Mouse (Mus musculus) E14TG2a.4 (cell line): ENCODE measurements around the gene Dctn2.
A peak's percentile ranks its signal among the peaks of the same experiment; 100 is the strongest.

Source experiments
- H3K27me3 ChIP-seq: 2 replicates; pipeline ENCODE4 v1.6.1; 2014; ENCODE audit warnings: low read length, control low read depth; ENCODE audit not compliant: insufficient read depth
- H3K36me3 ChIP-seq: 2 replicates; pipeline ENCODE4 v1.6.1; 2014; ENCODE audit warnings: low read length, control low read depth; ENCODE audit not compliant: insufficient read depth
- H3K4me1 ChIP-seq: replicated peaks from 2 replicates; pipeline ENCODE4 v1.6.1; 2014; ENCODE audit warnings: low read depth, low read length, control low read depth
- H3K4me3 ChIP-seq: replicated peaks from 2 replicates; pipeline ENCODE4 v1.5.1; 2014; ENCODE audit warnings: mild to moderate bottlenecking, low read length
- H3K9me3 ChIP-seq: 2 replicates; pipeline ENCODE4 v1.6.1; 2014; ENCODE audit warnings: low read length, control low read depth
- CTCF ChIP-seq: conservative IDR thresholded peaks from 2 replicates; pipeline ENCODE4 v1.5.1; 2014; ENCODE audit warnings: low read length
- NANOG ChIP-seq: IDR thresholded peaks from 2 replicates; pipeline ENCODE4 v1.6.1; 2014; ENCODE audit warnings: borderline replicate concordance, low read length, mixed read lengths
- POU5F1 ChIP-seq: IDR thresholded peaks from 2 replicates; pipeline ENCODE4 v1.6.1; 2014; ENCODE audit warnings: low read length, borderline replicate concordance

Dctn2 gene

DNA sequence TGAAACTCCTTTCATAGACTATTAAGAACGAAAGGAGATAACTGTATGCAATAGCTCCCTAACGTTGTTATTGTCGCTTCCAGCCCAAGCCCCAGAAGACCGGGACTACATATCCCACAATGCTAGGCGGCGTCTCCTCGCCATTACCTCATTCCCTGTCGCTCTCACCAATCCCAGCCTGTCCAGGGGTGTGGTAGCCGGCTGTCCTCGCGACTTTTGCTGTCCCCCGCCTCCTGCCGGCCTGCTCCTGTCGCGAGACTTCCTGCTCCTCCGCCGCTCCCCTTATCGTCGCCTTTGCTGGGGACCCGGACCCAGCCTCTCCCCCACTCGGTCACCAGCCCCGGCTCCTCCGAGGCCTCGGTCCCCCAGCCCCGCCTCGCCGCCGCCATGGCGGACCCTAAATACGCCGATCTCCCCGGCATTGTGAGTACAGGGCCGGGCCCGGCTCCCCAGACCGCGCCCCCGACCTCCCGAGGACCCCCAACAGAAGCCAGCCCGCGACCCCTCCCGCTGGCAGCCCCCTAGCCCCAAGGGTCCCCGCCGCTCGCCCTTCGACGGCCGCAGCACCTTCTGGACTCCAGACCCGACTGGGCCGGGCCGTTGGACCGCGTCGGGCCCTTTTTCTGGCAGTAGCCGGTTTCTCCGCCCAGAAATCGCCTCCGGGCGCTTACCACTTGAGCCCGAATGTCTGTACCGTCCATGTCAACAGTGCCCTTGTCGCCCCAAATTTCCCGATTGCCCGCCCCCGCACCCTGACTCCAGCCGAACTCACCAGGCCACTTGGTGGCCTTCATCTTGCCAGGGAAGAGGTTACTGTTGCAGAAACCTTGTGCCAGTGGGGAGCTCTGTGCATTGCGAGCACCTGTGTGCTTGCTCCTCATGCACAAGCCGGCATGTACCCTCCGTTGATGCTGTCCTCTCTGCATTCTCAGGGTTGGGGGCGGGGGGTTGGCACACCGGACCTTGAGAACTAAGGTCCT lies at the start of gene Dctn2:
Gene Dctn2 (plus strand): TSS at position 257 of the 980 bp plus-strand sequence.
- TF ChIP-seq POU5F1 (no peak), CTCF (no peak), NANOG (no peak)
- Histone ChIP-seq H3K27me3 (no peaks in the 10 kb centered on the region), H3K36me3 (peaks cover 44% of the 10 kb centered on the region), H3K4me3 (peak within 1 kb of the TSS; percentile 99), H3K4me1 (peaks cover 92% of the 10 kb centered on the region), H3K9me3 (no peaks in the 10 kb centered on the region)

DNA sequence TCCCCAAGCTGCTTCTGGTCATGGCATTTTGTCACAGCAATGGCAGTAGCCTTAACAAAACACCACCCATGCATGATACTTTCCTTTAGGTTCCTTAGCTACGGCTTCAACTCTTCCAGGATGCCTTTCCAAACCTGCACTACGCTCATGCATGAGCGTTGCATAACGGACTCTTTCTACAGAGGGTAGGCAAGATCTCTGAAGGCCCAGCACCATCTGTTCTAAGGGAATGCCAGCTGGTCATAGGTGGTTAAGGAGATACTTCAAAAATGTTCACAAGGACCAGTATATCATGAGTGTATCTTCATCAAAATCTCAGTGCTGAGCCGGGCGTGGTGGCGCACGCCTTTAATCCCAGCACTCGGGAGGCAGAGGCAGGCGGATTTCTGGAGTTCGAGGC lies 49.7 kb upstream of the Dctn2 start:
- Histone ChIP-seq H3K36me3 (no peaks in the 10 kb centered on the region), H3K9me3 (no peaks in the 10 kb centered on the region), H3K27me3 (no peaks in the 10 kb centered on the region), H3K4me1 (peaks cover 58% of the 10 kb centered on the region), H3K4me3 (no peak overlapping the region)
- TF ChIP-seq NANOG, result no peak
- no peak for TF ChIP-seq POU5F1
- TF ChIP-seq CTCF, result no peak

DNA sequence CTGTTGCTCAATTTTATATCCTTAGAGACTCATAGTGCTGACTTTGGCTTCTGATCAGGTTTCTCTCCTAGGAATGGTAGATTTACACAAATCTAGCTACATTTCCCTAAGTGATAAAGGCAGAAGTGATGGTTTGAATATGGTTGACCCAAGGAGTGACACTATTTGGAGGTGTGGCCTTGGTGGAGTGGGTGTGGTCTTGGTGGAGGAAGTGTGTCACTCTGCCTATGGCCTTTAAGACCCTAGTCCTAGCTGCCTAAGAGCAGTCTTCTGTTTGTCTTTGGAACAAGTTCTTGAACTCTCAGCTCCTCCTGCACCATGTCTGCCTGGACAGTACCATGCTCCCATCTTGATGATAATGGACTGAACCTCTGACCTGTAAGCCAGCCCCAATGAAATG lies 49.0 kb upstream of the Dctn2 start:
- Histone ChIP-seq H3K27me3 (no peaks in the 10 kb centered on the region), H3K4me1 (peaks cover 59% of the 10 kb centered on the region), H3K9me3 (no peaks in the 10 kb centered on the region), H3K4me3 (no peak overlapping the region), H3K36me3 (no peaks in the 10 kb centered on the region)
- no peak for TF ChIP-seq CTCF
- TF ChIP-seq POU5F1, result no peak
- TF ChIP-seq NANOG, result no peak

DNA sequence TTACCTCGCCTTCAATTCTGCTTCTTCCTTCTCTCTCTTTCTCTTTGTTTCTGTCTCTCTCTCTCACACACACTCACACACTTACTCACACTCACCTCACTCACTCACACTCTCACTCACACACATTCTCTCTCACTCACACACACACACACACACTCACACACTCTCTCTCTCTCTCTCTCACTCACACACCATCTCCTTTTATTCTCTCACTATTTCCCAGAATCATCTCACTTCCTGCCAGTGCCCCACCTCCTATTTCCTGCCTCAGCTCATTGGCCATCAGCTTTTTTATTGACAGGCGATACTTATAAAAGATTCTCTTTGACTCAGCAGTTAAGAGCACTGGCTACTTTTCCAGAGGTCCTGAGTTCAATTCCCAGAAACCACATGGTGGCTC lies 47.8 kb upstream of the Dctn2 start:
- Histone ChIP-seq H3K4me3 (0 out of 2 replicates have a peak overlapping the region, but pooled peaks have one; percentile 4), H3K9me3 (no peaks in the 10 kb centered on the region), H3K4me1 (peaks cover 60% of the 10 kb centered on the region), H3K27me3 (no peaks in the 10 kb centered on the region), H3K36me3 (no peaks in the 10 kb centered on the region)
- TF ChIP-seq POU5F1 (no peak), NANOG (no peak), CTCF (no peak)

DNA sequence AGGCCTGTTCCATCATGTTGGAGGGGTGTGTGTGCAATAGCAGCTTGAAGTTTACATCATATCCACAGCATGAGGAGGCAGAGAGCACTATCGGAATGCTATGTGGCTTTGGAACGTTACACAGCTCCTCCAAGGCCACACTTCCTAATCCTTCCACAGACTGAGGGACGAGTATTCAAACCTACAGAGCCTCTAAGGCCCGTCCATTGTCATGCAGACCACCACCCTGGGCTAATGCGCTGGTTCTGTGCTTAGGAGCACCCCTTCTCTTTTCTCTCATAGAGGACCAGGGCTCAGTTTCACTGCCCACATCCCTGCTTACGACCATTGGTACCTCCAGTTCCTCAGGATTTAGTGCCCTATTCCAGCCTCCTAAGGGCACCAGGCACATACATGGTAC lies 41.0 kb upstream of the Dctn2 start:
- H3K27me3 ChIP-seq, result no peaks in the 10 kb centered on the region
- TF ChIP-seq NANOG (peak; percentile 19; the same call in 1 of the 2 replicates), CTCF (no peak), POU5F1 (peak; percentile 93)

DNA sequence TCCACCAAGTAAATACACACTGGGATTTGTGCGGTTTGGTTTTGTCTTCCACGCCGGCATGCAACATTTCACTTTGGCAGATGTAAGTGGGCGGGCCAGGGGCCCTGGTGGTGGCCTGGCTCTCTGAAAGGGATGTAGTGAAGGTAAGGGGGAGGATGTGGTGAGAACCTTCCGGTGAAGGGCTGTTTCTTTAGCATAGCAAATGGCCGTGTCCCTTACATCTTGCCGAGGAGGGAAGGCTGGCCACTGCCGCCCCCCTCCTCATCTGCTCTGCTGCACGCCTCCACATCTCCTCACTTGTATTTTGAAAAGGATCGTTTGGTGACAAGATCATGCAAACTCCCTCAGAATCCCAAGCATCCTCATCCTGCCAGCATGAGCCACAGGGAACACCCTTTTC lies 40.4 kb upstream of the Dctn2 start:
- Histone ChIP-seq H3K4me1 (peaks cover 75% of the 10 kb centered on the region), H3K9me3 (no peaks in the 10 kb centered on the region), H3K36me3 (peaks cover 40% of the 10 kb centered on the region), H3K4me3 (no peak overlapping the region; the same call in 1 of the 2 replicates), H3K27me3 (no peaks in the 10 kb centered on the region)
- no peak for TF ChIP-seq NANOG
- no peak for TF ChIP-seq CTCF
- no peak for TF ChIP-seq POU5F1

More for the DNA sequence above, 41.0 kb upstream of the Dctn2 start:
- peaks cover 69% of the 10 kb centered on the region for H3K4me1 ChIP-seq
- peaks cover 35% of the 10 kb centered on the region for H3K36me3 ChIP-seq
- H3K9me3 ChIP-seq, result no peaks in the 10 kb centered on the region
- H3K4me3 ChIP-seq, result no peak overlapping the region; the same call in 1 of the 2 replicates

DNA sequence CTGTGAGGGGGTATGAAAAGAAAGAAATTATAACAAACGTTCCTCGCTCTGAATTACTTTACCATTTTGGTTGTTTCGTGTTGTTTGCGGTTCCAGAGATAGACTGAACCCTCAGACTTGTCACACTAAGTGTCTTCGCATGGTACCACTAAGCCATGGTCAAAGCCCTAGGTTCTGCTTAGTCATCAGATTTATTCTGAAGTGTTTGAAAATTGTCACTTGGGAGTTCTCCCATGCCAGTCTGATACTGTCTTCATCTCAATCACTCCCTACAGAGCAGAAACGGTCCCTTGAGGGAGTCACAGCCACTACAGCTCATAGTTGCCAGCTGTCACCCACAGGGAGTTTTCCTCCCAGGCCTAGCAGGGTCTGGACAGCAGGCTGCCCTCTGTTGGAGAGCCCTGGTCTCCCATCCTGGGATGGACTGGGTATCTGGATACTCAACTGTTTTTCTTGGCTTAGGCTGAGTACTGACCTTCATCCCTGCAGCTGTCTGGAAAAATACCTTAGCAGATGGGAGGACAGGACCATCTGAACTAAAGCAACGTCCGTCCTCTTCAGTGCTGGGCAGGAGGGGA lies 39.8 kb upstream of the Dctn2 start:
- H3K36me3 ChIP-seq, result peaks cover 47% of the 10 kb centered on the region
- H3K27me3 ChIP-seq, result no peaks in the 10 kb centered on the region
- H3K9me3 ChIP-seq, result no peaks in the 10 kb centered on the region
- peaks cover 81% of the 10 kb centered on the region for H3K4me1 ChIP-seq
- no peak overlapping the region for H3K4me3 ChIP-seq
- TF ChIP-seq POU5F1, result no peak
- no peak for TF ChIP-seq NANOG
- TF ChIP-seq CTCF, result no peak

DNA sequence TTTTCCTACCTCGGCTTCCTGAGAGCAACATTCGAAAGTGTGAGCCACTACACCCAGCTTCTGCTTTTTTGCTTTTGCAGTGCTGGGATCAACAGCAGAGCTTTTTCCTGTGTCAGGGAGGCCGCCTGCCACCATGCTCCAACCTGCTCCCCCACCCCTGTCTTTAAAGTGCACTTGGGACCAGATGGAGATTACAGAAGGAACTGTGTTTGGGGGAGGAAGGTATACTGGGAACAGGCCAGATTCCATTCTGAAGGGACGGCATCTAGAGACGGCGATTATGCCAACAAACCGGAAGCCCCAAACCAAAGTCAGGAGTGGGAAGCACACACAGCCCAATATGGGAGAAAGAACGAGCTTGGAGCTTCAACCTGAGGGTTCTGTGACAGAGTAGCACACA lies 39.0 kb upstream of the Dctn2 start:
- Histone ChIP-seq H3K4me3 (no peak overlapping the region), H3K27me3 (no peaks in the 10 kb centered on the region), H3K4me1 (peaks cover 88% of the 10 kb centered on the region), H3K36me3 (peaks cover 53% of the 10 kb centered on the region), H3K9me3 (no peaks in the 10 kb centered on the region)
- no peak for TF ChIP-seq CTCF
- no peak for TF ChIP-seq POU5F1
- no peak for TF ChIP-seq NANOG
